Mouse (Mus musculus) stomach, postnatal 0 days (tissue): Measurements from ENCODE around the gene Arhgef10l.

Experiments used
- CTCF ChIP-seq: IDR thresholded peaks from 2 replicates; pipeline ENCODE4 v1.5.1; 2016; ENCODE audit warnings: antibody characterized with exemption, low read depth, mild to moderate bottlenecking, moderate library complexity
- EP300 ChIP-seq: optimal IDR thresholded peaks from 2 replicates; pipeline ENCODE3; 2016; ENCODE audit warnings: antibody characterized with exemption

GRCm38 (mm10) chr4:140701716-140702561, 36.1 kb upstream of the Arhgef10l start:
- TF ChIP-seq CTCF (no peak), EP300 (no peak)
